Mouse (Mus musculus) midbrain, embryonic 15.5 days (tissue): ENCODE data around the gene Plce1. TPM values are rescaled to one million over a fixed set of nuclear protein-coding genes. Genes with fewer than 3 reads are reported as not detected.
"Not testable (repeated sequence)": the region's sequence is repeated elsewhere in the genome, so short reads cannot be mapped to it uniquely, and the experiment has no call there.

ENCODE experiments used
- ATAC-seq: fragments of 200-750 bp; cut with Nextera tagmentation; replicated peaks from 2 replicates; pipeline ENCODE4 v1.8.0; 2017; ENCODE audit warnings: moderate TSS enrichment
- H3K27ac ChIP-seq: fragments of 300-500 bp; sonication (generic); 2 replicates; pipeline ENCODE4 v1.5.1; 2015; ENCODE audit warnings: mild to moderate bottlenecking, inconsistent platforms
- H3K27me3 ChIP-seq: fragments of 300-500 bp; sonication (generic); replicated peaks from 2 replicates; pipeline ENCODE4 v1.6.1; 2015; ENCODE audit warnings: inconsistent platforms
- H3K36me3 ChIP-seq: fragments of 300-500 bp; sonication (generic); replicated peaks from 2 replicates; pipeline ENCODE4 v1.6.1; 2015; ENCODE audit warnings: inconsistent platforms
- H3K4me1 ChIP-seq: fragments of 300-500 bp; sonication (generic); 2 replicates; pipeline ENCODE4 v1.6.1; 2015; ENCODE audit warnings: inconsistent platforms
- H3K4me2 ChIP-seq: fragments of 300-500 bp; sonication (generic); 2 replicates; pipeline ENCODE4 v1.6.1; 2015; ENCODE audit warnings: inconsistent platforms, mild to moderate bottlenecking, moderate library complexity
- H3K4me3 ChIP-seq: fragments of 300-500 bp; sonication (generic); 2 replicates; pipeline ENCODE4 v1.5.1; 2015; ENCODE audit warnings: mild to moderate bottlenecking, inconsistent platforms
- H3K9ac ChIP-seq: fragments of 300-500 bp; sonication (generic); 2 replicates; pipeline ENCODE4 v1.6.1; 2015; ENCODE audit warnings: mild to moderate bottlenecking, inconsistent platforms
- H3K9me3 ChIP-seq: fragments of 300-500 bp; sonication (generic); 2 replicates; pipeline ENCODE4 v1.6.1; 2016; ENCODE audit warnings: inconsistent platforms
- WGBS: fragments of 180-500 bp; shearing (Covaris S2); methylation state at CpG from one replicate; pipeline ENCODE4 v1.1.7; 2015; ENCODE audit warnings: mixed read lengths; 5-methylcytosine and 5-hydroxymethylcytosine counted together
- polyA plus RNA-seq: library from polyadenylated mRNA; unstranded; fragments of >200 nt; fragmentation: Nextera tagmentation; extraction: Ambion mirVana; gene quantifications from 2 replicates; pipeline ENCODE4 v1.2.1, GENCODE M21; 2015

Gene Plce1
- polyA plus RNA-seq, 1 experiment from 2014 or later: 4.0 TPM

DNA sequence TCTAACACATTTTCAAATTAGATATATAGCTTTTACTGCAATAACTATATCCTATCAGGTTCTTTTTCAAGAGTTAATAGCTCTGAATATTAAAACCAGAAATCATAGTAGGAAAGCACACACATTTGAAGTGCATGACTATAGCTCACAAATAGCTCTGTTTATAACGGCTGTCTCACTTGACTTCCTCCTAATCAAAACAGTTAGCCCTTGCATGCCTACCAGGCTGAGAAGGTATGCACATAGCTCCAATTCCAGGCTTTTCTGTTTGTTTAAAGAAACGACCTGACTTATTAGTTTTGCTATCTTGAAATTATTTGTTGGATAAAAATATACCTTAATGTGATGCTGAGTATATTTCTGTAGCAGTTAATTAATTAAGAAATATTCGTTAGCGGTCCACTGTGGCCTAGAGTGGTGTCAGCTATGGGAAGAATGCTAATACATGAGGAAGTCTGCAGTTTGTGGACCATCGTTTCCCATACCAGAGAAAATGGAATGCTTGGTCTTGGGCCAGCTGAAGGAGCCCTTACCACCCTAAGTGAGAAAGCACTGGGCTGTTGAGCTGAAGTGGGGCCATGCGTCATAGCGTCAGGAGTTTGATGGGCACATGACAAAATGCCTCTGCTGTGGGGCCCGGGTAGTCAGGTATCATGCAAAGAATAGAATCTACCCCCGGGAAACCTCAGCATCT is 146.3 kb downstream of the Plce1 start:
- H3K27me3 ChIP-seq: no peaks in the 10 kb centered on the region
- WGBS: 85% methylated on average over 9 of the region's 9 CpGs
- H3K4me3 ChIP-seq: no peak overlapping the region
- H3K9me3 ChIP-seq: no peaks in the 10 kb centered on the region
- H3K27ac ChIP-seq: no peak overlapping the region
- H3K36me3 ChIP-seq: no peaks in the 10 kb centered on the region
- no peak overlapping the region for H3K9ac ChIP-seq
- no peak overlapping the region for H3K4me2 ChIP-seq
- H3K4me1 ChIP-seq: no peaks in the 10 kb centered on the region
- ATAC-seq: no peak

DNA sequence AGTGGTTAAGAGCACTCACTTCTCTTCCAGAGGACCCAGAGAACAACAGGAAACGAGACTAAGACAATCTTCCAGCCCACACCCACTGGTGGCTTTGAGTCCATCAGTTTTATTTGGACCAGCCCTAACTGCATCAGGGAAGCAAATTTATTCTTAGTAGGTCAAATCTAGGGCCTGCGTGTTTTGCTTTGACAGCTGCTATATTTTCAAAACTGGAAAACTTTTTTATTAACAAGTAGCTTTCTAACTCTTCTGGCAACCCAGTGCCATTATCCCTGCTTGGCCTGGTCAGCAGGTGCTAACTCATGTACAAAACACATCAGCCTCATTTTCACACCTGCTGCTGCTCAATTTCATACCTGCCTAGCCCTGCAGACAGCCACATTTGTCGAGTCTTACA is 151.3 kb downstream of the Plce1 start:
- no peak for ATAC-seq
- Histone ChIP-seq H3K9me3 (no peaks in the 10 kb centered on the region), H3K4me3 (no peak overlapping the region), H3K36me3 (no peaks in the 10 kb centered on the region), H3K27me3 (no peaks in the 10 kb centered on the region), H3K27ac (no peak overlapping the region), H3K4me1 (no peaks in the 10 kb centered on the region), H3K4me2 (no peak overlapping the region), H3K9ac (no peak overlapping the region)
- WGBS: 81% methylated on average over 3 of the region's 3 CpGs

DNA sequence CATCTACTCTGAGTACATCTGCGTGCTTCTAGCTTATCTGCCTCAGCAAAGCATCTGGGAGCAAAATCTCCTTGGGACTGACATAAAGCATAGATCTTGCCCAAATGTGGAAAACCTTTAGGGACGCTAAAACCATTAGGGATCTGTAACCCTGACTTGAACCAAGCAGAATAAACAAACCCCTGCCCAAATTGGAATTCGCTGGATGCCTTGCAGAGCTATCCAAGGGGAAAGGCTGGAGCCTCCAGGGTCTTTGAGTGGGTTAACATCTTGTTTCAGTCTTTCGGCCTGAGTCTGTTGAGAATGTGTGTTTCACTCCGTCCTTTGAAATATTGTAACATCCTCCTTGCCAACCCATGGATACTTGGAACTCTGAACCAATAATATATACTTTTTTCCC is 152.4 kb downstream of the Plce1 start:
- 79% methylated on average over 5 of the region's 5 CpGs for WGBS

DNA sequence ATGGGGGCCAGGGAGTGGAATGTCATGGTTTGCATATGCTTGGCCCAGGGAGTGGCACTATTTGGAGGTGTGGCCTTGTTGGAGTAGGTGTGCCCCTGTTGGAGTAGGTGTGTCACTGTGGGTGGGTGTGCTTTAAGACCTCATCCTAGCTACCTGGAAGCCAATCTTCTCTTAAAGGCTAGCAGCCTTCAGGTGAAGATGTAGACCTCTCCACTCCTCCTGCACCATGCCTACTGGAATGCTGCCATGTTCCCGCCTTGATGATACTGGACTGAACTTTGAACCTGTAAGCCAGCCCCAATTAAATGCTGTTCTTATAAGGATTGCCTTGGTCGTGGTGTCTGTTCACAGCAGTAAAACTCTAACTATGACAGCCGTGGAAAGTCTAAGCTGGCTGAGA is 158.1 kb downstream of the Plce1 start:
- Histone ChIP-seq H3K9me3 (no peaks in the 10 kb centered on the region), H3K4me1 (no peaks in the 10 kb centered on the region), H3K4me3 (no peak overlapping the region), H3K36me3 (no peaks in the 10 kb centered on the region), H3K9ac (no peak overlapping the region), H3K27ac (no peak overlapping the region), H3K4me2 (no peak overlapping the region), H3K27me3 (no peaks in the 10 kb centered on the region)
- no peak for ATAC-seq
- 91% methylated on average over 3 of the region's 3 CpGs for WGBS

More for the DNA sequence above, 152.4 kb downstream of the Plce1 start:
- no peak for ATAC-seq
- no peak overlapping the region for H3K9ac ChIP-seq
- no peak overlapping the region for H3K4me2 ChIP-seq
- no peaks in the 10 kb centered on the region for H3K36me3 ChIP-seq
- no peak overlapping the region for H3K27ac ChIP-seq
- no peaks in the 10 kb centered on the region for H3K9me3 ChIP-seq
- H3K4me1 ChIP-seq: no peaks in the 10 kb centered on the region
- no peaks in the 10 kb centered on the region for H3K27me3 ChIP-seq
- H3K4me3 ChIP-seq: no peak overlapping the region

DNA sequence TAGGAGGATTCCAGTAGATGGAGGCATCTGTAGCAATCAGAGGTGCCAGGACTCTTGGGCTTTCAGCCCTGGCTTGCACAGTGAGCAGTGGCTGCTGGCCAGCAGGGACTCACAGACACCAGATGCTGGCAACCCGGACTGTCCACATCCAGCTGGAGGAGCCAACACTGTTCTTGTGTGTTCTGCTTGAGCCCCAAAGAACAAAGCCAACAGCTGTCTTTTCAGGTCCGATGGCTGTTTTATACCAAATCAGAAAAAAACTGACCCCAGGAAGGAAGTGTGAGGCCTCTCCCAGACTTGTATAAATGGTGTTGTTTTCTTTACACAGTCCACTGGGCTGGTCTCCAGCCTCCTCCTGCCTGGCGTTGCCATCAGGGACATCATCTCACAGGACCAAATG is 158.9 kb downstream of the Plce1 start:
- Histone ChIP-seq H3K27me3 (no peaks in the 10 kb centered on the region), H3K4me3 (no peak overlapping the region), H3K9me3 (no peaks in the 10 kb centered on the region), H3K36me3 (no peaks in the 10 kb centered on the region), H3K4me2 (no peak overlapping the region), H3K27ac (no peak overlapping the region), H3K9ac (no peak overlapping the region), H3K4me1 (no peaks in the 10 kb centered on the region)
- 70% methylated on average over 3 of the region's 3 CpGs for WGBS
- ATAC-seq: no peak

DNA sequence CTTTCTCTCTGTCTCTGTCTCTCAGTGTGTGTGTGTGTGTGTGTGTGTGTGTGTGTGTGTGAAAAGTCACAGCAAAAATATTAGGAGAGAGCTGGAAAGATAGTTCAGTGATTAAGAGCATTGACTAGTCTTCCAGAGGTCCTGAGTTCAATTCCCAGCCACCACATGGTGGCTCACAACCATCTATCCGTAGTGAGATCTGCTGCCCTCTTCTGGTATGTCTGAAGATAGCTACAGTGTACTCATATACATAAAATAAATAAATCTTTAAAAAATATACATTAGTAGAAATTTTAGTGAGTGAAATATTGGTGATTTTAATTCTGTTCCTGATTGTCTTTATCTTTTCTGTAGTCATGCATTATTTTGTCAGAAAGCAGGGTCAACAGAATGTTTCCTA is 161.6 kb downstream of the Plce1 start:
- H3K4me1 ChIP-seq, H3K4me3 ChIP-seq, H3K4me2 ChIP-seq, H3K27me3 ChIP-seq, ATAC-seq, H3K27ac ChIP-seq, H3K9ac ChIP-seq, H3K9me3 ChIP-seq, H3K36me3 ChIP-seq: not testable (repeated sequence)
- 68% methylated on average over 1 of the region's 1 CpGs for WGBS

DNA sequence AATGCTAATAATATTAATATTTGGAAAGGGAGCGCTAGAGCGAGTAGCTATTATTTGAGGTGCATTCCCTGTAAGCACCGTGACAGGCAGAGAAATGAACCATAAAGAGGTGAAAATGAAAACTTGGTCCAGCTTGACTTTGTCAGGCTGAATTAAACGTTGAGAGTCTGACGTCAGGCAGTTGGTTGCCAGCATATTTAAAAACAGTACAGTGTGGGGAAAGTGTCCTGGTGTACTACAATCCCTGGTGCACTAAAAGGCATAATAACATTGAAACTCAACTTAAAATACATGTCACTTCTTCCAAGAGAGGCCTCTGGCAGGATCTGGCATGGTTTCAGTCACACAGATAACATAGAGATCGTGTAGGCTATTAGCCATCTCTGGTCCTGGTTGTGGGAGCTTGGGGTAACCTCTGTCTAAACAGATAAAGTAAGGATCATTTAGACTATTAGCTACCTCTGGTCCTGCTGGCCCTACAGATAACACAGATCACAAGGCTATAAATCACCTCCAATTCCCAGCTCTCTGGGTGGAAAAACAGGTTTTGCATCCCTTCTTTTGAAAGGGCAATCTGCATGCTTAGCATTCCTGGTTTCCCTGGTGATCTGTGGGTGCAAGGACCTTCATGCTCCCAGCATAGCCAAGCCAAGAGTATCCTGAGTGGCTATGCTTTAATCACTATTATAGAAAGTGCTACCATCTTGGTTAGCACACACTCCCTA is 164.1 kb downstream of the Plce1 start:
- Histone ChIP-seq H3K27me3 (no peaks in the 10 kb centered on the region), H3K9ac (no peak overlapping the region), H3K4me2 (no peak overlapping the region), H3K27ac (no peak overlapping the region), H3K4me1 (no peaks in the 10 kb centered on the region), H3K4me3 (no peak overlapping the region), H3K9me3 (no peaks in the 10 kb centered on the region), H3K36me3 (no peaks in the 10 kb centered on the region)
- no peak for ATAC-seq
- 59% methylated on average over 6 of the region's 6 CpGs for WGBS

DNA sequence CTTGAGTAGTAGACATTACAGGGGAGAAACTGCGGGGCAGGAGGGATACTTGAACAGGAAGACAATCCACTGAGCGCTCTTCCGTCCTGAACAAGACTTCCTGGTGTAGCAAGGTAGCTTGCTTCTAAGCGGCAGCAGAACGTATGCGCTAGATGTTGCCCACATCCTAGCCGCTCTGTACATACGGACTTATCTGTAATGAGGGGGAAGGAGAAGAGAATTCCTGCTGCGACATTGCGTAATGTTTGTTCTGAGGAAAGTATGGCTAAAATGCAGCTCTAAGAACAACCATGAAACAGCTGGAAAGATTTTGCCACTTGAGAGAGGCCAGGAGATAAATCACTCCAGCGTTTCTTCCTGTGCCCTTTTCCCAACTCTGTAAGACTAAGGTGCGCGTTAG is 177.1 kb downstream of the Plce1 start:
- no peaks in the 10 kb centered on the region for H3K36me3 ChIP-seq
- no peaks in the 10 kb centered on the region for H3K9me3 ChIP-seq
- WGBS: 91% methylated on average over 13 of the region's 13 CpGs
- no peak overlapping the region for H3K4me3 ChIP-seq
- no peaks in the 10 kb centered on the region for H3K27me3 ChIP-seq
- ATAC-seq: no peak
- H3K4me1 ChIP-seq: no peaks in the 10 kb centered on the region
- H3K27ac ChIP-seq: no peak overlapping the region
- no peak overlapping the region for H3K9ac ChIP-seq
- H3K4me2 ChIP-seq: no peak overlapping the region

DNA sequence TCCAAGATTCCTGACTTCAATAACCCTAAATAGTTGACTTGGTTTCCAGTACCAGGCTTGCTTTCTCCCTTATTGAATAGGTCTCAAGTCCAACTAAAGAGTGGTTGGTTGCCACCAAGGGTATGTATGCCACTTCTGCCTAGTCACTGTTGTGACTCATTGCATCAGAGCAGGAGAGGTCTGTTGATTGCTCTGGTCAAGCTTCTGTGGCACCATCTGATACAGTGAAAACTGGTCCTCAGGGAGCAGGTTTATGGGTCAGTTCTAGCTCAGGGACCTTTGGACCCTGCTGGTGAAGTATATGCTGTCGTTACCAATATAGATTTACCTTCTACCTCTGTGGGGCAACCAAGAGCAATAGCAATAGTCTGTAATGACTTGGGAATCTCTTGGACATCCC is 184.5 kb downstream of the Plce1 start:
- no peaks in the 10 kb centered on the region for H3K9me3 ChIP-seq
- H3K27me3 ChIP-seq: no peaks in the 10 kb centered on the region
- no peak overlapping the region for H3K4me3 ChIP-seq
- H3K27ac ChIP-seq: no peak overlapping the region
- no peaks in the 10 kb centered on the region for H3K4me1 ChIP-seq
- no peak overlapping the region for H3K9ac ChIP-seq
- H3K36me3 ChIP-seq: no peaks in the 10 kb centered on the region
- 89% methylated on average over 1 of the region's 1 CpGs for WGBS
- ATAC-seq: no peak
- no peak overlapping the region for H3K4me2 ChIP-seq

DNA sequence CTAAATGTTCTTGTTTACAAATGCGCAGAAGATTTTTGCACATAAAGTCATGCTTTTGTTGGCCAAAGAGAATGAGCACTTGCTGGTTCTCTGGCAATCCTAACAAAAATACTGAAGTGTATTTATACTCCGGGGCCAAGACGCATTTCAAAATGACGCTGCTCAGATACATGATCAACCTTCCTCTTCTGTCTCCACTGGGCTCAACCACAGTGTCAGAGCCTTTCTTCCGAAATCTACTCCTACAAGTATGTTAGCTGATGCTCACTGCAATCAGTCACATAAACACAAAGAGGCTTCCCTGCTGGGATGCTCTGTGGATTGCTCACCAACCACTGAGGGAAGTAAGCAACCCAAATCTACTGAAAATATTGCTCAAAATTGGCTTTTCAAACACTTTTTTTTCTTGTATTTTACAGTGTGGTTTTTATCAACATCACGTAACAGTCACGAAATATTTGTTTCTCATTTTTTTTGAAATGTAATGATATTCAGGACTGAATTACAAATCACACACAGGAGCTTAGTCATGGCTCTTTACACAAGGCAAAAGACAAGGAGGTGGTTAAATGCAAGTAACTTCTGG is 191.2 kb downstream of the Plce1 start:
- Histone ChIP-seq H3K4me1 (no peaks in the 10 kb centered on the region), H3K9me3 (no peaks in the 10 kb centered on the region), H3K4me2 (no peak overlapping the region), H3K9ac (no peak overlapping the region), H3K4me3 (no peak overlapping the region), H3K36me3 (no peaks in the 10 kb centered on the region), H3K27me3 (no peaks in the 10 kb centered on the region), H3K27ac (no peak overlapping the region)
- WGBS: 85% methylated on average over 7 of the region's 7 CpGs
- no peak for ATAC-seq

DNA sequence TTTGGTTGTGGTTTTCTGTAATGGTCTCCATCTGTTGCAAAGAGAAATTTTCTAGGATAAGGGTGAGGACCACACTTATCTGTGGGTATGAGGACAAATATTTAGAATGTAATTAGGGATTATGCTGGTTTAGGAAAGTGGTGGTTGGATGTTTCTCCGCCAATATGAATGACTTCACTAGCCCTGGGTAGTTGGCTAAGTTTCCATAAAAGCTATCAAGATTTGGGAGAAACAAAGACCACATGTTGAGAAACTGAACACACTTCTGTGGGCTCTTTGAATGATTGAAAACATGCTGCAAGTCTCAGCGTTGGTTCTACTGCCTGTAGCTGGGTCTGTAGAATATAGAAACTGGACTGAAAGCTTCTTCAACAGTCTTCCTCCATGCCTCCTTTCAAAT is 193.0 kb downstream of the Plce1 start:
- Histone ChIP-seq H3K9ac (no peak overlapping the region), H3K4me3 (no peak overlapping the region), H3K27me3 (no peaks in the 10 kb centered on the region), H3K4me2 (no peak overlapping the region), H3K27ac (no peak overlapping the region), H3K9me3 (no peaks in the 10 kb centered on the region), H3K36me3 (no peaks in the 10 kb centered on the region), H3K4me1 (no peaks in the 10 kb centered on the region)
- 80% methylated on average over 2 of the region's 2 CpGs for whole genome bisulfite sequencing
- no peak for ATAC-seq

DNA sequence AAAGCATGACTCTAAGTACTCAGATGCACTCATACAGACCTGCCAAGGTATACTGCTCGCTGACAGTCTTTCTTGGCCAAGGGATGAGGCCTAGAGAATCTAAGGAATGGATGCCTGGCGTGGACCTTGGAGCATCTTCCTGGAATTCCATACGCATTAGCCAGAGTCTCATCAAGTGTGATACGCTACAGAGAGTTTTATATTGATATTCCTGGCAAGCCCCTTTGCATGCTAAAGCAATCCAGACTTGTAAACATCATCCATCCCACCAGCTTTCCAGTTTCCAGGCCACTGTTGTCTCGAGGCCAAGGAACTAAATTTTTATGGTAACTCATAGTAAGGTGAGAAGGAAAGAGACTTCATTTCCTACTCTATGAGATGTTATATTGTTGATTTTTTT is 197.7 kb downstream of the Plce1 start:
- no peak overlapping the region for H3K4me2 ChIP-seq
- no peak overlapping the region for H3K27ac ChIP-seq
- H3K27me3 ChIP-seq: no peaks in the 10 kb centered on the region
- H3K36me3 ChIP-seq: no peaks in the 10 kb centered on the region
- ATAC-seq: no peak
- WGBS: 95% methylated on average over 5 of the region's 5 CpGs
- H3K4me1 ChIP-seq: no peaks in the 10 kb centered on the region
- no peak overlapping the region for H3K9ac ChIP-seq
- no peak overlapping the region for H3K4me3 ChIP-seq
- H3K9me3 ChIP-seq: no peaks in the 10 kb centered on the region

DNA sequence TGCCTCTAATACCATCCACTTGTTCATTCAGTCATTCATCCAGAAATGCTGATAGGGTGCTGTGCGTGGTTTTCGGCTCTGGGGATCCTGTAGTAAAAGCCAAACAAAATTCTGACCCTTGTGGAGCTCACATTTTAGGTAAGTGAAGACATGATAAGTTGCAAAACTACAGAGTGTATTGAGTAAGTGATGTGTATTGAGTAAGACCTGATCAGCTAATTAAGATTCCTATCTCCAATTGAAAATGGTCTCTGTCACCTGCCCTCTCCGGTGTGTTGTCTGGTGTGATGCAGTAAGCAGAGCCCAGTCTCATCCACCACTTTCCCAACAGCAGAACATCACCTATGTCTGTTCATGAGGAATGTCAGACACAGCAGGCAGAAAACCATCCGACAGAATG is 198.6 kb downstream of the Plce1 start:
- H3K27ac ChIP-seq: no peak overlapping the region
- H3K4me2 ChIP-seq: no peak overlapping the region
- no peaks in the 10 kb centered on the region for H3K27me3 ChIP-seq
- H3K9me3 ChIP-seq: no peaks in the 10 kb centered on the region
- WGBS: 92% methylated on average over 4 of the region's 4 CpGs
- H3K4me1 ChIP-seq: no peaks in the 10 kb centered on the region
- H3K4me3 ChIP-seq: no peak overlapping the region
- H3K9ac ChIP-seq: no peak overlapping the region
- no peaks in the 10 kb centered on the region for H3K36me3 ChIP-seq
- ATAC-seq: no peak
